Mouse (Mus musculus) megakaryocyte, embryonic 14.5 days (primary cell): ENCODE measurements around the gene Il24.

Experiments used
- FLI1 ChIP-seq: IDR thresholded peaks from 2 replicates; pipeline ENCODE4 v1.6.1; 2012; ENCODE audit warnings: low read length, inconsistent platforms, mixed read lengths
- GATA1 ChIP-seq: IDR thresholded peaks from 3 replicates; pipeline ENCODE4 v1.6.1; 2012; ENCODE audit warnings: mixed read lengths, low read length, inconsistent platforms, borderline replicate concordance

- no peak for TF ChIP-seq GATA1
- TF ChIP-seq FLI1: no peak
Observed at GRCm38 (mm10) chr1:130849530-130850214, 37.6 kb downstream of the Il24 start.
